Comparison of ENCODE assay signal across 20 mouse cellular contexts in genomic region chr13:54767012-54767411, GRCm38 (mm10). TPM values are rescaled to one million over a fixed set of nuclear protein-coding genes. Genes with fewer than 3 reads are reported as not detected.
DNase-seq lines count a peak whose midpoint lies in the region; ATAC-seq and TF ChIP-seq lines count a peak whose summit lies in the region.
"Had no signal": no experiment of that assay in that cellular context is flagged by ENCODE, and none has a peak within 500 bp of the region (broad histone marks: within the 10 kb centered on the region; RNA-seq: fewer than 3 reads in every experiment).

No protein-coding gene starts in this region.

- no peaks in the 10 kb centered on the region for H3K36me3 ChIP-seq in forebrain, postnatal 0 days (ENCODE audit: insufficient read depth)
- no peaks in the 10 kb centered on the region for H3K36me3 ChIP-seq in forebrain, embryonic 11.5 days (ENCODE audit: control insufficient read depth, insufficient read depth, low read length)
- H3K36me3 ChIP-seq in midbrain, embryonic 12.5 days = no peaks in the 10 kb centered on the region
- H3K36me3 ChIP-seq in midbrain, embryonic 13.5 days = no peaks in the 10 kb centered on the region
- H3K36me3 ChIP-seq: embryonic facial prominence, embryonic 10.5 days; heart, embryonic 12.5 days had no signal

- peak overlapping the region; percentile 84 for H3K4me2 ChIP-seq in forebrain, postnatal 0 days (ENCODE audit: low read depth)
- H3K4me2 ChIP-seq in forebrain, embryonic 11.5 days (ENCODE audit: low read depth, low read length, severe bottlenecking) = no peak overlapping the region
- H3K4me2 ChIP-seq in midbrain, embryonic 12.5 days (replicated peaks) = peak overlapping the region; percentile 79; the same call in 1 of the 2 replicates
- H3K4me2 ChIP-seq in midbrain, embryonic 13.5 days (replicated peaks) = no peak overlapping the region; the same call in 1 of the 2 replicates

- peaks cover 15% of the 10 kb centered on the region; the same call in 1 of the 2 replicates for H3K27me3 ChIP-seq in forebrain, postnatal 0 days (ENCODE audit: insufficient read depth, low read length)
- H3K27me3 ChIP-seq in forebrain, embryonic 11.5 days (ENCODE audit: control insufficient read depth, insufficient read depth, low read length) = peaks cover 35% of the 10 kb centered on the region
- peaks cover 57% of the 10 kb centered on the region for H3K27me3 ChIP-seq in midbrain, embryonic 12.5 days
- H3K27me3 ChIP-seq in midbrain, embryonic 13.5 days = peaks cover 59% of the 10 kb centered on the region

- no peaks in the 10 kb centered on the region for H3K9me3 ChIP-seq in forebrain, postnatal 0 days (ENCODE audit: low read length)
- H3K9me3 ChIP-seq in forebrain, embryonic 11.5 days (ENCODE audit: control insufficient read depth, low read length) = no peaks in the 10 kb centered on the region
- no peaks in the 10 kb centered on the region for H3K9me3 ChIP-seq in midbrain, embryonic 12.5 days
- no peaks in the 10 kb centered on the region for H3K9me3 ChIP-seq in midbrain, embryonic 13.5 days
- H3K9me3 ChIP-seq: embryonic facial prominence, embryonic 10.5 days had no signal

- WGBS in forebrain, postnatal 0 days = 83% methylated on average over 4 of the region's 4 CpGs
- WGBS in forebrain, embryonic 11.5 days = 80% methylated on average over 4 of the region's 4 CpGs
- 84% methylated on average over 4 of the region's 4 CpGs for WGBS in midbrain, embryonic 12.5 days
- WGBS in midbrain, embryonic 13.5 days = 83% methylated on average over 4 of the region's 4 CpGs

- H3K4me3 ChIP-seq in forebrain, postnatal 0 days (ENCODE audit: low read depth, low read length) = peak overlapping the region; percentile 61
- no peak overlapping the region for H3K4me3 ChIP-seq in forebrain, embryonic 11.5 days (ENCODE audit: low read depth, low read length)
- no peak overlapping the region for H3K4me3 ChIP-seq in midbrain, embryonic 12.5 days
- H3K4me3 ChIP-seq in midbrain, embryonic 13.5 days (replicated peaks) = no peak overlapping the region

- peaks cover 2% of the 10 kb centered on the region; the same call in 1 of the 2 replicates for H3K4me1 ChIP-seq in forebrain, postnatal 0 days (ENCODE audit: insufficient read depth)
- H3K4me1 ChIP-seq in forebrain, embryonic 11.5 days (replicated peaks; ENCODE audit: control insufficient read depth, insufficient read depth, low read length) = peaks cover 8% of the 10 kb centered on the region
- H3K4me1 ChIP-seq in midbrain, embryonic 12.5 days = peaks cover 16% of the 10 kb centered on the region
- peaks cover 16% of the 10 kb centered on the region for H3K4me1 ChIP-seq in midbrain, embryonic 13.5 days (replicated peaks)

- TF ChIP-seq CTCF in forebrain, postnatal 0 days (IDR thresholded peaks at IDR 0.05; ENCODE audit: low read depth) = no peak

- no peak overlapping the region; the same call in 1 of the 2 replicates for H3K27ac ChIP-seq in forebrain, postnatal 0 days (ENCODE audit: low read depth, low read length)
- H3K27ac ChIP-seq in forebrain, embryonic 11.5 days (ENCODE audit: low read depth, low read length) = no peak overlapping the region
- H3K27ac ChIP-seq in midbrain, embryonic 12.5 days (replicated peaks) = no peak overlapping the region
- H3K27ac ChIP-seq in midbrain, embryonic 13.5 days = no peak overlapping the region
- H3K27ac ChIP-seq: embryonic facial prominence, embryonic 10.5 days had no signal

- peak; percentile 47 for DNase-seq in cerebellum, adult 11-12 months
- DNase-seq in cerebellum, postnatal 36 days = no peak
- no peak for DNase-seq in forebrain, postnatal 0 days
- no peak for DNase-seq in forebrain, embryonic 11.5 days (ENCODE audit: low spot score)
- DNase-seq in kidney, postnatal 14 days = no peak
- DNase-seq in thymus, postnatal 0 days (ENCODE audit: low spot score) = no peak
- DNase-seq: heart, adult 11 months had no signal

- H3K9ac ChIP-seq in forebrain, postnatal 0 days = no peak overlapping the region
- H3K9ac ChIP-seq in forebrain, embryonic 11.5 days (ENCODE audit: low read length) = no peak overlapping the region
- H3K9ac ChIP-seq in midbrain, embryonic 12.5 days (replicated peaks) = no peak overlapping the region
- no peak overlapping the region for H3K9ac ChIP-seq in midbrain, embryonic 13.5 days (replicated peaks)
- H3K9ac ChIP-seq: heart, embryonic 12.5 days had no signal

- ATAC-seq in forebrain, postnatal 0 days = no peak
- ATAC-seq in forebrain, embryonic 11.5 days (replicated peaks; ENCODE audit: low FRiP score) = no peak
- no peak for ATAC-seq in midbrain, embryonic 12.5 days (ENCODE audit: low FRiP score, low read depth)
- ATAC-seq in midbrain, embryonic 13.5 days = no peak

RNA-seq across cellular contexts. Expression of gene Sncb, which starts 0.6 kb away (rescaled TPM):
- 32.7 and 38.1 TPM in 2 replicates for total RNA-seq in forebrain, postnatal 0 days (2014; rRNA removed)
- polyA plus RNA-seq in forebrain, postnatal 0 days (2015; fragmentation: Nextera tagmentation; extraction: Ambion mirVana) = 122 and 137 TPM in 2 replicates
- polyA plus RNA-seq in forebrain, embryonic 11.5 days (2014; fragmentation: Nextera tagmentation; extraction: Ambion mirVana) = 1.3 and 2.6 TPM in 2 replicates
- 1.4 and 2.2 TPM in 2 replicates for polyA plus RNA-seq in midbrain, embryonic 12.5 days (2016; fragmentation: Nextera tagmentation; extraction: Ambion mirVana)
- polyA plus RNA-seq in midbrain, embryonic 13.5 days (2015; fragmentation: Nextera tagmentation; extraction: Ambion mirVana) = 8.9 and 10.0 TPM in 2 replicates
- polyA plus RNA-seq in thymus, postnatal 0 days (2015; fragmentation: Nextera tagmentation; extraction: Ambion mirVana) = 0.31 TPM in 1 of 2 replicates, not detected in the other
- total RNA-seq: heart, postnatal 14 days had no signal
- polyA plus RNA-seq: limb, embryonic 11.5 days; liver, embryonic 11.5 days had no signal

RNA-seq across cellular contexts. Expression of gene Eif4e1b, which starts 16.8 kb away (rescaled TPM):
- total RNA-seq in forebrain, postnatal 0 days (2014; rRNA removed) = not detected in 2 replicates
- polyA plus RNA-seq in forebrain, postnatal 0 days (2015; fragmentation: Nextera tagmentation; extraction: Ambion mirVana) = not detected in 2 replicates
- not detected in 2 replicates for polyA plus RNA-seq in forebrain, embryonic 11.5 days (2014; fragmentation: Nextera tagmentation; extraction: Ambion mirVana)
- not detected in 2 replicates for polyA plus RNA-seq in midbrain, embryonic 12.5 days (2016; fragmentation: Nextera tagmentation; extraction: Ambion mirVana)
- polyA plus RNA-seq in midbrain, embryonic 13.5 days (2015; fragmentation: Nextera tagmentation; extraction: Ambion mirVana) = not detected in 2 replicates
- not detected in 2 replicates for polyA plus RNA-seq in thymus, postnatal 0 days (2015; fragmentation: Nextera tagmentation; extraction: Ambion mirVana)
- total RNA-seq: adrenal gland, adult 2 months; gastrocnemius, adult 8-10 months; heart, postnatal 14 days; left cerebral cortex, adult 8-10 months had no signal
- polyA plus RNA-seq: adrenal gland, adult 2 months; embryonic facial prominence, embryonic 10.5 days; frontal cortex, adult 2 months; heart, embryonic 12.5 days; inflammation-experienced regulatory T-cells, adult 6 months; limb, embryonic 11.5 days; liver, embryonic 11.5 days; small intestine, adult 2 months had no signal

RNA-seq across cellular contexts. Expression of gene Gprin1, which starts 17.3 kb away (rescaled TPM):
- 213 and 219 TPM in 2 replicates for total RNA-seq in forebrain, postnatal 0 days (2014; rRNA removed)
- 37.1 and 39.0 TPM in 2 replicates for polyA plus RNA-seq in forebrain, postnatal 0 days (2015; fragmentation: Nextera tagmentation; extraction: Ambion mirVana)
- 8.2 and 13.5 TPM in 2 replicates for polyA plus RNA-seq in forebrain, embryonic 11.5 days (2014; fragmentation: Nextera tagmentation; extraction: Ambion mirVana)
- 12.6 and 16.7 TPM in 2 replicates for polyA plus RNA-seq in midbrain, embryonic 12.5 days (2016; fragmentation: Nextera tagmentation; extraction: Ambion mirVana)
- polyA plus RNA-seq in midbrain, embryonic 13.5 days (2015; fragmentation: Nextera tagmentation; extraction: Ambion mirVana) = 5.1 and 5.8 TPM in 2 replicates
- polyA plus RNA-seq in thymus, postnatal 0 days (2015; fragmentation: Nextera tagmentation; extraction: Ambion mirVana) = 0.77 and 1.0 TPM in 2 replicates
- total RNA-seq: heart, postnatal 14 days had no signal
- polyA plus RNA-seq: inflammation-experienced regulatory T-cells, adult 6 months had no signal

RNA-seq across cellular contexts. Expression of gene Tspan17, which starts 22.2 kb away (rescaled TPM):
- total RNA-seq in forebrain, postnatal 0 days (2014; rRNA removed) = 26.5 and 28.3 TPM in 2 replicates
- polyA plus RNA-seq in forebrain, postnatal 0 days (2015; fragmentation: Nextera tagmentation; extraction: Ambion mirVana) = 44.2 and 61.1 TPM in 2 replicates
- polyA plus RNA-seq in forebrain, embryonic 11.5 days (2014; fragmentation: Nextera tagmentation; extraction: Ambion mirVana) = 6.9 and 8.1 TPM in 2 replicates
- polyA plus RNA-seq in midbrain, embryonic 12.5 days (2016; fragmentation: Nextera tagmentation; extraction: Ambion mirVana) = 25.7 and 28.2 TPM in 2 replicates
- polyA plus RNA-seq in midbrain, embryonic 13.5 days (2015; fragmentation: Nextera tagmentation; extraction: Ambion mirVana) = 28.3 and 30.5 TPM in 2 replicates
- polyA plus RNA-seq in thymus, postnatal 0 days (2015; fragmentation: Nextera tagmentation; extraction: Ambion mirVana) = 4.4 and 5.0 TPM in 2 replicates

Comparison
In these comparisons a context has a peak if more than half of its experiments do, and no peak if none do; other contexts are left out.
1. H3K4me2 ChIP-seq: peak in forebrain, postnatal 0 days (single experiment) and midbrain, embryonic 12.5 days (single experiment); none in forebrain, embryonic 11.5 days (single experiment) and midbrain, embryonic 13.5 days (single experiment).
2. RNA of gene Sncb, which starts 0.6 kb away (polyA plus RNA-seq): 122 to 137 TPM in forebrain, postnatal 0 days; 8.9 to 10.0 TPM in midbrain, embryonic 13.5 days, 1.4 to 2.2 TPM in midbrain, embryonic 12.5 days, 1.3 to 2.6 TPM in forebrain, embryonic 11.5 days and 0.31 TPM in thymus, postnatal 0 days; every median in the first group is over 10 times any median in the second.